Mouse (Mus musculus) bone marrow, adult 2 months (tissue): ENCODE measurements around the gene Nim1k.

Source experiments
- CTCF ChIP-seq: fragments of 200-500 bp; IDR thresholded peaks from 2 replicates; pipeline ENCODE4 v1.5.1; 2011; ENCODE audit warnings: low read length, control low read depth; ENCODE audit not compliant: control insufficient read depth, insufficient read depth
- POLR2A ChIP-seq: fragments of 200-500 bp; IDR thresholded peaks from 2 replicates; pipeline ENCODE4 v1.6.1; 2011; ENCODE audit warnings: low read depth, mild to moderate bottlenecking, control low read depth, low read length, borderline replicate concordance; ENCODE audit not compliant: control insufficient read depth

- TF ChIP-seq CTCF = no peak
- TF ChIP-seq POLR2A = no peak
These were observed 1.1 kb upstream of the Nim1k start for GRCm38 (mm10) chr13:119756831-119757230.
